Mouse (Mus musculus): ENCODE data around the gene Soga1. TPM values are rescaled to one million over a fixed set of nuclear protein-coding genes. Genes with fewer than 3 reads are reported as not detected.
A peak's percentile ranks its signal among the peaks of the same experiment; 100 is the strongest.

Soga1 gene
- polyA plus RNA-seq, 1 experiment from 2014 or later, result 5.7 TPM

- no peak; the same call in 1 of the 2 replicates for ATAC-seq (ENCODE audit: insufficient number of reproducible peaks, insufficient read depth, low FRiP score, low TSS enrichment)
- peak overlapping the region; percentile 89 for H3K4me2 ChIP-seq (replicated peaks)
- H3K4me1 ChIP-seq, result peaks cover 48% of the 10 kb centered on the region
- H3K4me3 ChIP-seq, result peak overlapping the region; percentile 96
- under 1% methylated on average over 70 of the region's 79 CpGs for WGBS
- H3K36me3 ChIP-seq, result peaks cover 4% of the 10 kb centered on the region
- peak overlapping the region; percentile 98 for H3K9ac ChIP-seq
- peak overlapping the region; percentile 98 for H3K27ac ChIP-seq
- no peaks in the 10 kb centered on the region for H3K27me3 ChIP-seq
- H3K9me3 ChIP-seq, result no peaks in the 10 kb centered on the region
Measured at GRCm38 (mm10) chr2:157078059-157078792, 828 bp downstream of the Soga1 start.

DNA sequence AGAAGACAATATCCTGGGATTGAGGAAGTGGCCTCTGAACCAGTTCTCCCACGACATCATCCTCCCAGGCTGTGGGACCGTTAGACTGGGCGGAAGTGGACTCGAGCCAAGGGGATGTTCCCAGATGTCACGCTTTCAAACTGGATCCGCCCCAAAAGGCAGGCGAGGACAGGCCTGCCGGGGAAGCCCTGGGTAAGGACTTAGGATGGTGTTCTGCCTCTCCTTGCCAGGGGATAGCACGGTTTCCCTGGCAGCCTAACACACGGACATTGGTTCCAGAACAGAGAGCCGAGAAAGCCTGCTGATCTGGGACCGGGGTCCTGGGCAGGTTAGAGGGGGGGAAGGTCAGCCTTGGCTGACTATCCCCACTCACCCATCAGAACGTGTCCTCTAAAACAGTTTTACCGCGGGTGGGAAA, 1.4 kb downstream of the Soga1 start:
- Histone ChIP-seq H3K4me2 (replicated peaks) (peak overlapping the region; percentile 89), H3K9ac (peak overlapping the region; percentile 98), H3K9me3 (no peaks in the 10 kb centered on the region), H3K4me1 (peaks cover 54% of the 10 kb centered on the region), H3K36me3 (peaks cover 10% of the 10 kb centered on the region), H3K4me3 (peak overlapping the region; percentile 96), H3K27me3 (no peaks in the 10 kb centered on the region), H3K27ac (peak overlapping the region; percentile 98)
- under 1% methylated on average over 15 of the region's 15 CpGs for WGBS
- ATAC-seq (ENCODE audit: insufficient number of reproducible peaks, insufficient read depth, low FRiP score, low TSS enrichment), result no peak

DNA sequence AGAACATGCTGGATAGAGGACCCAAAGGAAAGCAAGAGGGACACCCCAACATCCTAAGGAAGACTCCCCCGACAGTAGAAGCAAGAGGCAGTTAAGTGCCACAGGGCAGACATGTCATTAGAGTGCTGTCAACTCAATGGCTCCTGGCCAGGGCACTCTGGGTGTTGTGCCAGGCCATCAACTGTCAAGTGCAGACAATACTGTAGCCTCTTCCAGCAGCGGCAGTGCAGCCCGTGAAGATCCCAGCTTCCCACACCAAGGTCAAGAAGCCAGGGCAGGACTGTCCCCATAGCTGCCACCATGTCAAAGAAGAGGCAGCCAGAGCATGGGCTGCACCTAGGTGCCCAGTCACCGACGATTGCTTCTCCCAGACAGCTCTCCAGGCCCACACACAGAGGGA, 1.9 kb downstream of the Soga1 start:
- peak overlapping the region; percentile 96 for H3K4me3 ChIP-seq
- peak overlapping the region; percentile 89 for H3K4me2 ChIP-seq (replicated peaks)
- 32% methylated on average over 5 of the region's 5 CpGs for WGBS
- no peaks in the 10 kb centered on the region for H3K9me3 ChIP-seq
- ATAC-seq (ENCODE audit: insufficient number of reproducible peaks, insufficient read depth, low FRiP score, low TSS enrichment), result no peak
- H3K9ac ChIP-seq, result peak overlapping the region; percentile 98
- peaks cover 59% of the 10 kb centered on the region for H3K4me1 ChIP-seq
- H3K27ac ChIP-seq, result no peak overlapping the region
- no peaks in the 10 kb centered on the region for H3K27me3 ChIP-seq
- H3K36me3 ChIP-seq, result peaks cover 13% of the 10 kb centered on the region

DNA sequence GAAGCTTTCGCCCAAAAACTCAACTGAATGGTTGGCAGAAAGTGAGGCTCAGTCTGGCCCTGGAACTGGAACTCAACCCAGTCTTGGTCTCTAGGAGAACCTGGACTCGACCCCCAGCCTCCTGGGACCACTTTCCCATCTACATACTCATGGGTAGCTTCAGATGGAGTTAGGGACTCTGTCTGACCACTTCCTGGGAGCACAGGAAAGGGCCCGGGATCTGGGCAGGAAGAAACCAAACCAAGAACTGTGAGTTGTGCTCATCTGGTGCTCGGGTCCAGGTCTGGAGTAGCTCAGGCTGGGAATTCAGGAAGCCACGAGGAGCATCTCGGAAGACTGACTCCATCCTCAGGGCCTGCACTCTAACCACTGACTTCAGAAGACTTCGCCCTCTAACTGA, 2.5 kb downstream of the Soga1 start:
- no peak for ATAC-seq (ENCODE audit: insufficient number of reproducible peaks, insufficient read depth, low FRiP score, low TSS enrichment)
- Histone ChIP-seq H3K4me3 (peak overlapping the region; percentile 96), H3K4me1 (peaks cover 64% of the 10 kb centered on the region), H3K4me2 (replicated peaks) (peak overlapping the region; percentile 89), H3K9ac (no peak overlapping the region; the same call in 1 of the 2 replicates), H3K36me3 (peaks cover 13% of the 10 kb centered on the region), H3K27ac (no peak overlapping the region), H3K9me3 (no peaks in the 10 kb centered on the region), H3K27me3 (no peaks in the 10 kb centered on the region)
- 83% methylated on average over 7 of the region's 7 CpGs for WGBS

- no peak for ATAC-seq (ENCODE audit: insufficient number of reproducible peaks, insufficient read depth, low FRiP score, low TSS enrichment)
- Histone ChIP-seq H3K36me3 (peaks cover 13% of the 10 kb centered on the region), H3K27ac (peak overlapping the region; percentile 12; the same call in 1 of the 2 replicates), H3K4me1 (peaks cover 73% of the 10 kb centered on the region), H3K27me3 (no peaks in the 10 kb centered on the region), H3K9me3 (no peaks in the 10 kb centered on the region), H3K4me2 (replicated peaks) (peak overlapping the region; percentile 89), H3K4me3 (peak overlapping the region; percentile 4), H3K9ac (no peak overlapping the region)
- WGBS, result 42% methylated on average over 3 of the region's 3 CpGs
Measured at GRCm38 (mm10) chr2:157075685-157076084, 3.4 kb downstream of the Soga1 start.

- peak overlapping the region; percentile 12; the same call in 1 of the 2 replicates for H3K27ac ChIP-seq
- no peak overlapping the region for H3K9ac ChIP-seq
- H3K4me1 ChIP-seq, result peaks cover 78% of the 10 kb centered on the region
- H3K9me3 ChIP-seq, result no peaks in the 10 kb centered on the region
- peaks cover 13% of the 10 kb centered on the region for H3K36me3 ChIP-seq
- no peak for ATAC-seq (ENCODE audit: insufficient number of reproducible peaks, insufficient read depth, low FRiP score, low TSS enrichment)
- H3K27me3 ChIP-seq, result no peaks in the 10 kb centered on the region
- H3K4me2 ChIP-seq (replicated peaks), result peak overlapping the region; percentile 89
- peak overlapping the region; percentile 4 for H3K4me3 ChIP-seq
- WGBS, result 87% methylated on average over 3 of the region's 3 CpGs
Measured at GRCm38 (mm10) chr2:157075226-157075625, 3.8 kb downstream of the Soga1 start.

DNA sequence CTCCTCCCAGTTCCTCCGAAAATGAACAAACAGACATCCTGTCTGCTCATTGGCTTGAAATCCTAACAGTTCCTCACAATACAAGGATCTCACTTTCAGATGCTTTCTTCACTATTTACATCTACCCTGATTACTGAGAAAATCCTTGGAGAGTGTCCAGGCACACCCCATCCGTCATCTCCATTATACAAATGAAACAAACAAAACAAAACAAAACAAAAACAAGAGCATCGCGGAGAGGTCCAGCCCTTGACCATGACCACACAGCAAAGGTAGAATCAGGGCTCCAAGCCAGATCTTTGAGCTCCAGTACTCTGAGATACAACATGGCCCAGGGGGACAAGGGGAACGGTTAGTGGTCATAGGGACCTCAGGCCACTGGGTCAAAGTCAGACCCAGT, 4.3 kb downstream of the Soga1 start:
- peaks cover 13% of the 10 kb centered on the region for H3K36me3 ChIP-seq
- ATAC-seq (ENCODE audit: insufficient number of reproducible peaks, insufficient read depth, low FRiP score, low TSS enrichment), result no peak
- H3K4me2 ChIP-seq (replicated peaks), result peak overlapping the region; percentile 89
- WGBS, result 75% methylated on average over 5 of the region's 5 CpGs
- no peaks in the 10 kb centered on the region for H3K27me3 ChIP-seq
- H3K4me1 ChIP-seq, result peaks cover 78% of the 10 kb centered on the region
- no peak overlapping the region for H3K9ac ChIP-seq
- H3K27ac ChIP-seq, result no peak overlapping the region
- no peaks in the 10 kb centered on the region for H3K9me3 ChIP-seq
- H3K4me3 ChIP-seq, result no peak overlapping the region

- Histone ChIP-seq H3K9me3 (no peaks in the 10 kb centered on the region), H3K4me2 (replicated peaks) (peak overlapping the region; percentile 89; the same call in 1 of the 2 replicates), H3K9ac (no peak overlapping the region), H3K27me3 (no peaks in the 10 kb centered on the region), H3K27ac (no peak overlapping the region), H3K36me3 (peaks cover 13% of the 10 kb centered on the region), H3K4me1 (peaks cover 82% of the 10 kb centered on the region), H3K4me3 (no peak overlapping the region)
- ATAC-seq (ENCODE audit: insufficient number of reproducible peaks, insufficient read depth, low FRiP score, low TSS enrichment), result no peak
- WGBS, result 80% methylated on average over 9 of the region's 9 CpGs
Measured at GRCm38 (mm10) chr2:157074186-157074724, 4.8 kb downstream of the Soga1 start.

DNA sequence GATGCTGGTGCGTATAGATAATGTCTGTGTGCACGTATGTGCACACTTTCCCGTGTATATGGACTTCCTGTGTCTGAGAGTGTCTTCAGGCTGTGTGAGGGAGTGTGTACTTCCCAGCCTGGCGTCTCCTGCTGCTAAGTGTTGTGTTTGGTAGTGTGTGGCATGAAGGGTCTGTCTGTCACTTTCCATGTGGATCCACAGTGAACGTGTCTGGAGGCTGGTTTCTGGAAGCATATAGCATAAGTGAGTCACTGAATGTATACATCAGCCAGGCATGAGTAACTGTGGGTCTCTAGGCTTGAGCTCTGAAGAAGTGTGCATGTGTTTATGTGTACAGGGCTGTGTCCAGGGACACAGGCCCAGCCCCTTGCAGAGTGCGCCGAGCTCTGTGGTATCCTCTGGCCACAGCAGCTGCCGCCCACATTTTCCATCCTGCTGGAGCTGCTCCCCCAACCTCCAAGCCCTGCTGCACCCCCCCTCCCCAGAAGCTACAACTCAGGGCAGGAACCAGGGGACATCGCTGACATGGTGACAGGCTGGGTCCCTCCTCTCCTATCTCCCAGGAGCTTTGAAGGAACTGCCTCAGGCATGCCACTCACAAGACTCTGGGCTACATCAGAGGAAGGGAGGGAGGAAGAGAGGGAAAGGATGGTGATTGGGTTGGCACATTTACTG, 5.5 kb downstream of the Soga1 start:
- Histone ChIP-seq H3K9ac (no peak overlapping the region), H3K4me3 (no peak overlapping the region)

GRCm38 (mm10) chr2:157072316-157072990, 6.6 kb downstream of the Soga1 start:
- Histone ChIP-seq H3K4me3 (no peak overlapping the region), H3K36me3 (peaks cover 13% of the 10 kb centered on the region), H3K27me3 (no peaks in the 10 kb centered on the region), H3K27ac (no peak overlapping the region), H3K9ac (no peak overlapping the region), H3K4me2 (replicated peaks) (no peak overlapping the region), H3K9me3 (no peaks in the 10 kb centered on the region), H3K4me1 (peaks cover 90% of the 10 kb centered on the region)
- ATAC-seq (ENCODE audit: insufficient number of reproducible peaks, insufficient read depth, low FRiP score, low TSS enrichment), result no peak
- WGBS, result 66% methylated on average over 9 of the region's 9 CpGs

More for the DNA sequence above, 5.5 kb downstream of the Soga1 start:
- no peak overlapping the region for H3K4me2 ChIP-seq (replicated peaks)
- H3K4me1 ChIP-seq, result peaks cover 89% of the 10 kb centered on the region
- peak overlapping the region; percentile 23; the same call in 1 of the 2 replicates for H3K27ac ChIP-seq
- no peak for ATAC-seq (ENCODE audit: insufficient number of reproducible peaks, insufficient read depth, low FRiP score, low TSS enrichment)
- H3K9me3 ChIP-seq, result no peaks in the 10 kb centered on the region
- H3K27me3 ChIP-seq, result no peaks in the 10 kb centered on the region
- 72% methylated on average over 9 of the region's 9 CpGs for WGBS
- peaks cover 13% of the 10 kb centered on the region for H3K36me3 ChIP-seq

DNA sequence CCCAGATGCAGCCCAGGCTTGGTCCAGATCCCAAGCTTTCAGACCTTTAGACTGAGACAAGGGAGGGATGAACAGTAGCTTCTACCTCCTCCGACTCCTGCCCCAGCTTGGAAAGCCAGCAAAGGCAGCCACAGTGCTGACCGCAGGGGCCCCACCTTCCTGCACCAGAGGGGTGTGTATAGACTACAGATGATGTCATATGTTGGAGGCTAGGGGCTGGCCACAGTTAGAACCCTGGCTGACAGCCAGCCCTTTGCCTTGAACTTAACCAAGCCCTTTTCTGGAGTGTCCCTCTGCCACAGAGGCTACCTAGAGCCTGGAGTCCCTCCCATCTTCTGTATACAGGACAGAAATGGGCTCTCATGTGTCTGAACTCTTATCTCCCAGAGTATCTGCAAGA, 7.5 kb downstream of the Soga1 start:
- Histone ChIP-seq H3K9ac (0 out of 2 replicates have a peak overlapping the region, but pooled peaks have one; percentile 12), H3K4me3 (no peak overlapping the region), H3K27me3 (no peaks in the 10 kb centered on the region), H3K4me1 (peaks cover 87% of the 10 kb centered on the region), H3K36me3 (peaks cover 13% of the 10 kb centered on the region), H3K4me2 (replicated peaks) (no peak overlapping the region), H3K9me3 (no peaks in the 10 kb centered on the region), H3K27ac (peak overlapping the region; percentile 46; the same call in 1 of the 2 replicates)
- ATAC-seq (ENCODE audit: insufficient number of reproducible peaks, insufficient read depth, low FRiP score, low TSS enrichment), result no peak
- WGBS, result 66% methylated on average over 2 of the region's 2 CpGs

Data from embryonic facial prominence, embryonic 12.5 days (tissue).